Mouse (Mus musculus) gastrocnemius, postnatal 4 days (tissue): Measurements from ENCODE around the gene Fibcd1. TPM values are rescaled to one million over a fixed set of nuclear protein-coding genes. Genes with fewer than 3 reads are reported as not detected.
A peak's percentile ranks its signal among the peaks of the same experiment; 100 is the strongest.

Source experiments
- DNase-seq, 2 experiments: peaks; one replicate each; pipeline ENCODE4 v3.0.0; 2021 to 2022; ENCODE audit warnings: low spot score in 2 of 2, mixed read lengths in 2 of 2
- total RNA-seq, 2 experiments: library from RNA; stranded (reverse); gene quantifications; 2 replicates each; pipeline ENCODE4 v1.2.3; 2021

The Fibcd1 gene
- total RNA-seq, 2 experiments from 2014 or later: 0.05 TPM; not detected in 1

DNA sequence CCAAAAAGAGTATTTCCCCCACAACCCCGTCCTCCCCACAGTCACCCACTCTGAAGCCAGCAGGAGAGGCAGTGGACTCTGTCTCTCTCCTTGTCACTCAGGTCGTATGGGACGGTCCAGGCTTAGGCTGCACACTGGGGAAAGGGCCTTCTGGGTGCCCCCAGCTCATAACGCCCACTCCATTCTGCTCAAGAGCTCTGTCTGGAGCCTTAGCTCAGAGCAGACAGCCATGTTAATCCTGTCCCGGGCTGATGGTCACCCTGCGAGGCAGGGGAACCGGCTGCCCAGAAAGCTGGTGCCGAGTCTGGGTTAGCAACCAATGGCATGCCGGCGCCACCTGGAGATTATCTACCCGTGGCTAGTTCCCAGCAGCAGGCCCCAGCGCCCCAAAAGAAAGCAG is 12.7 kb upstream of the Fibcd1 start:
- DNase-seq: no peak

GRCm38 (mm10) chr2:31857180-31857579 is 11.4 kb upstream of the Fibcd1 start:
- no peak for DNase-seq

DNA sequence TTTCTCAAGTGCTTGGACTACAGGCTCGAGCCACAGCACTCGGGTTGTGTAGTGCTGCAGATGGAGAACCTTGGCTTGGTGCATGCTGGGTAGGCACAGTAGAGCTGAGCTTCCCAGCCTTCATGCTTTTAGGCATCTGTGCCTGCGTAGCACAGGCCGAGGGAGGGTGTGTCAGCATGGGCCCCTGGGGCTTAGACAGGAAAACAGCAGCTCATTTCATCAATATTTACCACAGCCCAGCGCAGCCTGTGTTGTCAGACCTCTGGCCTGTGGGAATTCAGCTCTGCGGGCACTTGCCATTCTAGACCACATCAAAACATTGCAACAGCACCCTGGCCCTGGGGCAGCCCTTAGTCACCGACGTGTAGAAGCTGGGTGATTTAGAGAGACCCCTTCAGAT is 10.2 kb upstream of the Fibcd1 start:
- no peak for DNase-seq

- no peak for DNase-seq
Measured at GRCm38 (mm10) chr2:31850141-31850540, 4.3 kb upstream of the Fibcd1 start.

DNA sequence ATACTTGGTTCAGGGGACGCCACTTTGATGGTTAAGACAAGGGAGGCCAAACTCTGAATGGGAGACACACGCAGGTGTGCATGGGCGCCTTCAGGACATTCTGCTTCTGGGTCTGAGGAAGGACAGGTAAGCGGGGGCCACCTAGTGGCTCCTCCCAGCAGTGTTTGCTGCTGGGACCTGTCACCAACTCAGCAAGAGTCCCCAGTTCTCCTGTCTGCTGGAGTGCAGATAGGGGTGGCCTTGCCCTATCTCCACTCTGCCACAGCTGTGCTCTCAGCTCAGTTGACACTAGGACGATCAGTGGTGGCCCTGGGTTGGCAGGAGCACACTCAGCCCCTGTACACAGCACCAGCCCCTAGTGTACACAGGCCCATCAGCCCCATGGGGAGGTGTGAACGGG is 2.1 kb upstream of the Fibcd1 start:
- DNase-seq: no peak

DNA sequence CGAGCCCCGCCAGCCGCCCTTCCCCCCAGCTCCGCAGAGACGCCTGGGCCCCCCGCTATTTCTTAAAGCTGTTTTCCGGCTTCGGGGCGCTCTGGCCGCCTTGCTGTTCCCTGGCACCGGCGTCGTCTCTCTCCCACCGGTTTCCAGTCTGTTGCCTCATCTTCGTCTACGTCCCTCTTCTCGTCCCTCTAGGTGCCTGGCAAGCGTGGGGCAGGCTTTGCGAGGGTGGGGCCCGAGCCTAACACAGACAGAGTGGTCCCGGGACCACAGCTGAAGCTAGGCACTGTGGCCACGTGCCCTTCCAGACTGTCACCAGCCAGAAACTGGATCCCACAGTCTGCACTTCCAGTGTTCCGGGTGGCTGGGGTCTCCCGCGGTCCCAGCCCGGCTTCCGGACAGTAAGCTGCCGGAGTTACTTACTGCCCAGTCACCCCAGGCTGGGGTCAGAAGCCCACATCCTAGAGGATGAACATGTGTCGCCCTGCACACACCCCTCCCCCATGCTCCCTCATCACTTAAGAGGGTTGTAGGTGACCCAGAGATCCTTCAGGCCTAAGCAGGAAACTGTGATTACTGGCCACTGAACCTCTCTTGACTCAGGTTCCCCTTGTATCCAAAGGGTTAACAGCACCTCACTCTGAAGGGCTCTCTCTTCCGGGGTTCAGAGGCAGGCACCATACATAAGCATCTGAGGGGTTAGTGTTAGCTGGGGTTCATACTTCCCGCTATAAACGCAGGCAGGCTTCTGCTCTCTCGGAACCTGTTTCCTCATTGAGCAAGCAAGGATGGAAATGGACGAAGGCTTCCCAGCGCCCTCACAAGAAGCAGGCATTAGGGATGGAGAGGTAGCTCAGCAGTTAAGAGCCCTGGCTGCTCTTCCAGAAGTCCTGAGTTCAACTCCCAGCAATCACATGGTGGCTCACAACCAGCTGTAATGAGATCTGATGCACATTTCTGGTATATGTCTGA is 1.2 kb upstream of the Fibcd1 start:
- no peak for DNase-seq

GRCm38 (mm10) chr2:31845512-31845895 is 301 bp downstream of the Fibcd1 start:
- no peak for DNase-seq

GRCm38 (mm10) chr2:31844729-31845136 is 1.1 kb downstream of the Fibcd1 start:
- DNase-seq: no peak

- DNase-seq: no peak
Measured at GRCm38 (mm10) chr2:31838868-31839267, 6.9 kb downstream of the Fibcd1 start.

GRCm38 (mm10) chr2:31836985-31837384 is 8.8 kb downstream of the Fibcd1 start:
- no peak for DNase-seq

DNA sequence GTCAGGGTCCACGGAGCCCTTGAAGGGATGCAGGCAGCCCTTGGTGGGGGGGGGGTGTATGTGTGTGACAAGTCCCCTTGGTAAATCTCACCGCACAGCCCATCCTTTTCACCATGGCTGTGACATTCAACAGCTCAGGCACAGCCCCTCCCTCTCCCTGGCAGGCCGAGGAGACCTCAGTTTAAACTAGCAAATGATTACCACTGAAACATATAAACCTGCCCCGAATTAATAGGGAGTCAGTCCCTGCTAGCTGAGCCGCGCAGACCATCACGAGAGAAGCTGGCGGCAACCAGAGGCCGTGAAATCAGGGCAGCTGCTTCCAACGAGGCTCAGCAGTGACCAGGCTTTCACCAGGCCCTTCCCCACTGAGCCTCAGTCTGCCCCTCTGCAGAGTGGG is 9.7 kb downstream of the Fibcd1 start:
- DNase-seq: no peak

- no peak for DNase-seq
Measured at GRCm38 (mm10) chr2:31828311-31828825, 17.4 kb downstream of the Fibcd1 start.

DNA sequence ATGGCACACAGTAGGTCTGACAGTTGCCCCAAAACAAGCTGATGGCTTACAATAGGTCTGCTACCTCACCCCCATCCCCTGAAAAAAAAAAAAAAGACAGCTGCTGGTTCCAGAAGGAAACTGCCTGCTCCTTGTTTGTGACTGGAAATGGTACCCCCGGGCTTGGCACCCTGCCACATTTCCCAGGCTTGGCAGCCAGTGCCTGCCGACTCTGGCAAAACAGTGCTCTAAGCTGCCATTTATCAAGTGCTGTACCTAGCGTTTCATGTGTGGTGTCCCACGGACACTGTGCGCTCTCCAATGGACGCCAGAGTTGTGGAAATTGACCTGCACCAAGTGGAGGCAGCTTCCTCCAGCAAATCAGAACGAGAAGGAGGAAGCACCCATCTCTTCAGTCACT is 17.9 kb downstream of the Fibcd1 start:
- no peak for DNase-seq

GRCm38 (mm10) chr2:31826094-31827085 is 19.4 kb downstream of the Fibcd1 start:
- no peak for DNase-seq

DNA sequence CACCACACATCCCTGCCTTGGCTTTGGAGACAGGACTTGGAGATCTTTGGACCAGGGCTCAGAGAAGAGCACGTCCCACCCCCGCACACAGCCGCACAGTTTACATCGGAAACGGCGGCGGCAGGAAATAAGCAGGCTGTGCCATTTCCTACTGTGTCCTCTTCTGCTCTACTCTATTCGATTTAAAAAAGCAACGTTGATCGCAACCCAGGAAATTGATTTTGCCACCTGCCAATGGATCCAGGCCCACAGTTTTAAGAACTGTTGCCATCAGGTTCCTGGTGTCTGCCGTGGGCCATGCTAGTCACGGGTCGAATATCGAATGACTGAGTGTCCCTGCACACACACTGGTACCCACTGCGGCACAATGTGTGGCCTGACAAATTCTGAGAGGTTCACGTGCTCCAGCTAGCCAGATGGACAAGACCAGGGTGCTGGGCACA is 20.3 kb downstream of the Fibcd1 start:
- no peak for DNase-seq

DNA sequence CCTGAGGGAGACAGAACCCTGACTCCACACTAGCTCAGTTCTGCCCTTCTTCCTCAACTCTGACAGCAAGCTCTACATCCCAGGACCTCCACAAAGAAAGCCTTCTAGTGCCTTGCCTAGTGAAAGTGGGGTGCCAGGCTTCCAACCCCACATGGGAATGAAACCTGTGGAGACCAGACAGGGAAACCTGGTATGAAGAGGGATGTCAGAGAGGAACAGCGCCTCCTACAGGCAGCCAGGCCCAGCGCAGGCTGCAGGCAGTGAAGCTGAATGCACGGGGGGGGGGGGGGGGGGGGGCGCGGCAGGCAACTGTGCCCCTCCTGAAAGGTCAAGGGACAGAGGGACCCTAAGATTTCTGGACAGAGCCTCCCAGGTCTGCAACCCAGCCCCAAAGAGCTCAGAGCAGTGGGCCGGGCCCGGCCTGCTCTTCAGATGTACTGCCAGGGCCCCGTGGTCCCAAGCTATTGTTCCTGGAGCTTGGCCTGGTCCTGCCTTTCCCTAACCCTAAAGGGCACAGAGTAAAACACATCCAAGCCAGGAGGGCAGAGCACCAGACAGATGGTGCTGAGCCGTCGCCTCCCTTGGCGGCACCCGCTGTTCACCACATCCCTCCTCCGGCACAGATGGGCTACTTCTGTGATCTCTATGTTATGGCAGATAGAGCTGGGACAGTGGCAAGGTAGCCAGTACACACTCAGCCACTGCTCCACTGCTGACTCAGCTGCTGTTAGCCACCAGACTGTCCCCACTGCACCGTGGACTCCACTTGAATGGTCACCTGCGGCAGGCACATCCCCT is 21.7 kb downstream of the Fibcd1 start:
- no peak for DNase-seq

DNA sequence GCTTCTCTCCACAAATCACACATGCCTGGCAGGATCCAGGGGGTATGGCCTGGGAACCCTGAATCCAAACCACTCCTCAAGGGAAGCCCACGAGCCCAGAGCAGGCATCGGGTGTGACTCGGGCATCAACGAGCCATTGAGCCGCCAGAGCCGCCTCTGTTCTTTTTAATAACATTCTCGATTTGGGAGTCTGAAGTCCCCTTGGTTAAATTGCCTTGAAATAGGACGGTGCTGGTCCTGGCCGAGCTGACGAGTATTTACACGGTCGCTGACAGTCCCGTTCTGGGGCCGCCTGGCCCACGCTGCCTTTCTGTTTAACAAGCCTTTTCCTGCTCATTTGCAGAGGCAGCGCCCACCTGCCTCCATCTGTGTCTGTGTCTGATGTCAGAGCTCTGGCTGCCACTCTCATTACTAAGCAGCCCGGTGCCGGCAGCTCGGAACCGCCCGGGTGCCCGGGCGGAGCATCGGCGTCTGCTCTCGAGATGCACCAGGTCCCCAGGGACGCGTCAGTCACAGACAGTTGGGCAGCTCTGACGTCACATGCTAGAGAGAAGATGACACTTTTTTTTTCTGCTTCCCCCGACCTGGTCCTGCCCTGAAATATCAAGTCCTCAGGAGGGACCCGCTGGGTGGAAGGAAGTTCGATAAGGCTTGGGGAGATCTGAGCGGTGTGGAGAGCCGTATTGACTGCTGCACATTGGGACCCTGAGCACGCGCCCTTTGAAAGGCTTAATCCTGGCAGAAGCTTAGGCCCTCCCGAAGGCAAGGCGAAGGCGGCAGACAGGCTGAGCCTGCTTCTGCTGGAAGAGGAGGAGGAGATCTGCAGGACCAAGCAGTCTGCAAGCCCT is 23.1 kb downstream of the Fibcd1 start:
- DNase-seq: no peak

- DNase-seq: peak; percentile 45 to 65
Measured at GRCm38 (mm10) chr2:31815367-31815766, 30.4 kb downstream of the Fibcd1 start.

DNA sequence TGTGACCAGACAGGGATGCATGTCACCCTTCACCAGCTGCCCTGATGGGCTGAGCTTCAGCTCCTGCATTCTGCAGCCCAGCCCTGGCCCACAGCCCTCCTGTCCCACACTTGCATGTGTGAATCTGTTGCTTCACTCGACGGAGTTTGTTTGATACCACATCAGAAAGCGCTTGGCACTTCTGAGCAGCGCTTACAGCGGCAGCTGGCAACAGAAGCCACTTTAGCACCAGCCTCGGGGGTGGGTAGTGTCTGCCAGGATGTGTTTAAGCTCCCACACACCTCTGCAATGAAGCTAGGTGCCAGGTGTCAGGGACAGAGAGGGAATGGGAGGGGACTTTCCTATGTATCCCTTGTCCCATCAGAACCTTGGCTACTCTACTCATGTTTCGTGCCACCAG is 31.1 kb downstream of the Fibcd1 start:
- DNase-seq: no peak

DNA sequence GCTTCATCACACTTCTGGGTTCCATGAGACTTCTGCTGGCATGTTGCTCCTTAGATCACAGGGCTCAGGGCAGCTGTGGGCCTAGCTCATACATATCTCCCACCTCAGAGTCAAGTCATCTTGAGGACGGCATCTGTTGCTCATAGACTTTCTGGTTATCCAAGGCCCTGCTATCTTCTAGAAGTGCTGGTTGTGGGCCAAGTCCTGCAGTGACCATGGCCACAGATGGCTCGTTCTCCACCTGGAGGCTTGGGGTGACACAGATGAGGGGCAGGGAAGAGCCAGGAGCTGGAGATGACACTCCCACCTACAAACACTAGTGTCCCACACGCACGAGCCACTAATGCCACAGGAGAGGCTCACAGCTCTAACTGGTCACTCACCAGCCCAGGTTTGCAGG is 32.2 kb downstream of the Fibcd1 start:
- DNase-seq: no peak
